ENCODE assay signal across 11 mouse cellular contexts in the genomic region with DNA sequence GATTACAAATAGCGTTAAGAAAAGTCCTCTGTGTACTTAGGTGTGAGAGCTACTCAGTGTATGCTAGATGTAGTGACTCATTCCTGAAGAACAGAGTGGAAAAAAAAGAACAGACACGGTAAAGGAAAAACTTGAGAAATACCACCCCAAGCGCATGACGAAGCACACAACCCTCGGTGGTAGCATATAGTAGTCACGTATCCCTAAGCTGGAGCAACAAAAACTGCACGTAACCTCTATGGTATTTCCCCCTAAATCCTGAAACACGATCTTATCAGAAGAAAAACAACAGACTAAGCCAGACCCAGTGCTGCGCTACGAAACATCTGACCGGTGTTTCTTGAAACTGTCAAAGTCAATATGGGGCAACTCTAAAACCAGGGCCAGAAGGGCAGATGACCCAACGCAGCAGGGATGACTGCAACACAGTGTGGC.
DNase-seq lines count a peak whose midpoint lies in the region; ATAC-seq lines count a peak whose summit lies in the region.
"Had no signal": no experiment of that assay in that cellular context is flagged by ENCODE, and none has a peak within 500 bp of the region (broad histone marks: within the 10 kb centered on the region; RNA-seq: fewer than 3 reads in every experiment).

No protein-coding gene starts in this region.

- H3K9me3 ChIP-seq in kidney, embryonic 15.5 days (replicated peaks), result no peaks in the 10 kb centered on the region
- peaks cover 3% of the 10 kb centered on the region; the same call in 1 of the 2 replicates for H3K9me3 ChIP-seq in heart, embryonic 12.5 days (replicated peaks)
- H3K9me3 ChIP-seq in megakaryocyte, embryonic 14.5 days, result no peaks in the 10 kb centered on the region

- H3K4me2 ChIP-seq in kidney, embryonic 15.5 days, result no peak overlapping the region
- H3K4me2 ChIP-seq in heart, embryonic 12.5 days, result peak overlapping the region; percentile 44

- no peak for DNase-seq in kidney, adult 18-20 months
- DNase-seq in embryo, embryonic 10 days (ENCODE audit: low spot score), result peak; percentile 52
- no peak for DNase-seq in right cerebral cortex, postnatal 10 days (ENCODE audit: low spot score in 2 of 2)
- DNase-seq in ovary, postnatal 10 days (ENCODE audit: low spot score), result no peak
- DNase-seq: kidney, adult 8-10 months had no signal

- peak; percentile 74 for ATAC-seq in kidney, embryonic 15.5 days (replicated peaks; ENCODE audit: low FRiP score)
- peak; percentile 90 for ATAC-seq in heart, embryonic 12.5 days (ENCODE audit: insufficient number of reproducible peaks, low FRiP score)
- no peak for ATAC-seq in erythroid progenitor cell, adult 5-6 weeks (replicated peaks; ENCODE audit: low FRiP score, poor library complexity, severe bottlenecking)
- ATAC-seq: forebrain, embryonic 16.5 days had no signal

- H3K4me1 ChIP-seq in kidney, embryonic 15.5 days, result peaks cover 12% of the 10 kb centered on the region
- peaks cover 20% of the 10 kb centered on the region for H3K4me1 ChIP-seq in heart, embryonic 12.5 days (replicated peaks)
- peaks cover 46% of the 10 kb centered on the region for H3K4me1 ChIP-seq in megakaryocyte, embryonic 14.5 days

- H3K27me3 ChIP-seq in kidney, embryonic 15.5 days, result no peaks in the 10 kb centered on the region
- H3K27me3 ChIP-seq in heart, embryonic 12.5 days (replicated peaks), result no peaks in the 10 kb centered on the region
- H3K27me3 ChIP-seq in megakaryocyte, embryonic 14.5 days (replicated peaks), result no peaks in the 10 kb centered on the region

- WGBS in kidney, embryonic 15.5 days, result 28% methylated on average over 12 of the region's 12 CpGs
- 10% methylated on average over 12 of the region's 12 CpGs for WGBS in heart, embryonic 12.5 days

- no peak overlapping the region for H3K9ac ChIP-seq in kidney, embryonic 15.5 days
- H3K9ac ChIP-seq in heart, embryonic 12.5 days, result no peak overlapping the region
- H3K9ac ChIP-seq: liver, embryonic 14.5 days had no signal

- H3K36me3 ChIP-seq in kidney, embryonic 15.5 days, result no peaks in the 10 kb centered on the region
- H3K36me3 ChIP-seq in heart, embryonic 12.5 days, result no peaks in the 10 kb centered on the region
- H3K36me3 ChIP-seq in megakaryocyte, embryonic 14.5 days (replicated peaks; ENCODE audit: low read length), result no peaks in the 10 kb centered on the region

- peak overlapping the region; percentile 72 for H3K27ac ChIP-seq in kidney, embryonic 15.5 days
- peak overlapping the region; percentile 77 for H3K27ac ChIP-seq in heart, embryonic 12.5 days (ENCODE audit: poor library complexity, severe bottlenecking)
- H3K27ac ChIP-seq: liver, embryonic 14.5 days had no signal

- H3K4me3 ChIP-seq in kidney, embryonic 15.5 days (replicated peaks), result no peak overlapping the region
- H3K4me3 ChIP-seq in heart, embryonic 12.5 days, result no peak overlapping the region
- H3K4me3 ChIP-seq in megakaryocyte, embryonic 14.5 days (replicated peaks), result peak overlapping the region; percentile 81
